Mouse (Mus musculus) lung, postnatal 14 days (tissue): ENCODE measurements around the gene Zfyve21.

Experiments
- DNase-seq: peaks from one replicate; pipeline ENCODE4 v3.0.0; 2021

Zfyve21 gene

GRCm38 (mm10) chr12:111813766-111814617, at the start of gene Zfyve21, which contains the start of gene Xrcc3:
Gene Zfyve21 (plus strand): TSS chr12:111814170.
Gene Xrcc3 (minus strand): TSS chr12:111813873.
- DNase-seq: peak; percentile 96

- DNase-seq: no peak
Measured at GRCm38 (mm10) chr12:111766313-111767236, 47.4 kb upstream of the Zfyve21 start.

GRCm38 (mm10) chr12:111768322-111768928, 45.5 kb upstream of the Zfyve21 start:
- DNase-seq: no peak

- peak; percentile 79 for DNase-seq
Measured at GRCm38 (mm10) chr12:111769306-111769705, 44.7 kb upstream of the Zfyve21 start.

- no peak for DNase-seq
Measured at GRCm38 (mm10) chr12:111769816-111770577, 44.0 kb upstream of the Zfyve21 start.

GRCm38 (mm10) chr12:111770651-111771050, 43.3 kb upstream of the Zfyve21 start:
- DNase-seq: no peak

- no peak for DNase-seq
Measured at GRCm38 (mm10) chr12:111774156-111774555, 39.8 kb upstream of the Zfyve21 start.

- no peak for DNase-seq
Measured at GRCm38 (mm10) chr12:111774845-111775244, 39.1 kb upstream of the Zfyve21 start.

- DNase-seq: no peak
Measured at GRCm38 (mm10) chr12:111777919-111778318, 36.1 kb upstream of the Zfyve21 start.

- no peak for DNase-seq
Measured at GRCm38 (mm10) chr12:111779544-111779943, 34.4 kb upstream of the Zfyve21 start.

GRCm38 (mm10) chr12:111785174-111785573, 28.8 kb upstream of the Zfyve21 start:
- DNase-seq: no peak

- DNase-seq: no peak
Measured at GRCm38 (mm10) chr12:111787015-111787414, 27.0 kb upstream of the Zfyve21 start.

GRCm38 (mm10) chr12:111790090-111790489, 23.9 kb upstream of the Zfyve21 start:
- DNase-seq: no peak

GRCm38 (mm10) chr12:111790631-111791030, 23.3 kb upstream of the Zfyve21 start:
- no peak for DNase-seq

GRCm38 (mm10) chr12:111791474-111792104, 22.4 kb upstream of the Zfyve21 start:
- no peak for DNase-seq

GRCm38 (mm10) chr12:111794102-111794501, 19.9 kb upstream of the Zfyve21 start:
- no peak for DNase-seq

- DNase-seq: no peak
Measured at GRCm38 (mm10) chr12:111794526-111795179, 19.3 kb upstream of the Zfyve21 start.

- DNase-seq: no peak
Measured at GRCm38 (mm10) chr12:111795180-111795895, 18.6 kb upstream of the Zfyve21 start.

GRCm38 (mm10) chr12:111797251-111797650, 16.7 kb upstream of the Zfyve21 start:
- no peak for DNase-seq

- DNase-seq: no peak
Measured at GRCm38 (mm10) chr12:111798493-111798892, 15.5 kb upstream of the Zfyve21 start.
